Mouse (Mus musculus) embryo, embryonic 11.5 days (tissue): Measurements from ENCODE around the gene Slc24a2.

Source experiments
- DNase-seq: peaks from one replicate; pipeline ENCODE4 v3.0.0-alpha.2; 2012; ENCODE audit warnings: low read depth, low spot score

Gene Slc24a2

GRCm38 (mm10) chr4:87119758-87120157, 110.5 kb downstream of the Slc24a2 start:
- DNase-seq, result no peak

DNA sequence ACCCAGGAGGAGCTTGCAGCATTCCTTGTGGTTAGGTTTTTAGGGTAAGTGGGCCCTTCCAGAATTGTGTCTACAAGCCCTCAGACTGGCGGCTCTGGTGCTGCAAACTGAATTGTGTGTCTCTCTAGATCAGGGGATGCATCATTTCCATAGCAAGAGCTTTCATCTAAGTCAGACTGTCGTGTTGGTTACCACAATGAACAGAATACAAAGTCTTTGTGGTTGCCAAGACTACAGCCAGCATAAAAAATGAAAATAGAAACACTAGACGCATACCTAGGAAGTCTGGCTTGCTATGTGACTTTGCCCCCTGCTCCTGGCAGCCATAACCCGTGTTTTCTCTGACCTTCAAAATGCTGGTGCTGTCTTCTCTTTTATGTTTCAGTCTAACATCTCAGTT, 114.6 kb downstream of the Slc24a2 start:
- DNase-seq, result no peak

- DNase-seq, result no peak
These were observed 120.8 kb downstream of the Slc24a2 start for GRCm38 (mm10) chr4:87109331-87110059.

- no peak for DNase-seq
These were observed 129.3 kb downstream of the Slc24a2 start for GRCm38 (mm10) chr4:87100936-87101335.

- DNase-seq, result no peak
These were observed 134.1 kb downstream of the Slc24a2 start for GRCm38 (mm10) chr4:87096186-87096585.

DNA sequence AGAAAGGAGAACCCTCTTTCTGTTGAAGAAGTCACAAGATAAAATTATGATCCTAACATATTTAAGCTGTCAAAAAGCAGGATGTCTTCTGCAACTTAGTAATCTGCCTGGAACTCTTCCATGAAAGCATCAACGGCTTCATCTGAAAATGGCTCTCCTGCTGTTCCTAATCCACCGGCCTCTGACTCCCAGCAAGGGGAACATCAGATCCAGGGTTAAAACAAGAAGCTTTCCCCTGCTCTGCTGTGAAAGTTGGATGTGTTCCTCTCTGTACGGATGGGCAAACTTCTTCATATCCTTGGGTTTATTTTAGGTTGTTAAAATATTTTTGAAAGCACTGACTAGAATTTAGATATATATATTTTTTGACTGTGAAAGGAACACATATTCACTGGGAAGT, 136.7 kb downstream of the Slc24a2 start:
- DNase-seq, result no peak

- DNase-seq, result no peak
These were observed 139.4 kb downstream of the Slc24a2 start for GRCm38 (mm10) chr4:87090841-87091240.

DNA sequence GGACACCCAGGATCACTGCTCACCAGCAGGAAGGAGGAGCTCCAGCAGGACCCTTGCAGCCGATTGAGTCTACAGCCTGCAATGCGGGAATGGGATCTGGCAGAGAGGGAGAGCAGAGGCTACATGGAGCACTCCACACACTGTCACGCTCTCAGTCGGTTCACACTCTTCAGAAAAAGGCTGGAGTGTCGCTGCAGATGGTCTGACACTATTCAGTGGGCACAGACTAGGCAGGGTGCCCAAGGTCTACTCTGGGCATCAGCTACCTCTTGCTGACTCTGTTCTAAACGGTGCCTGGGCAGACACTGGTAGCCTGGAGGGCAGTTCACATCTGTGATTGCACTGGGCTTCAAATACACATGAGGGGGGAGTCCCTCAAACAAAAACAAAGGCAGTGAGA, 141.6 kb downstream of the Slc24a2 start:
- no peak for DNase-seq

DNA sequence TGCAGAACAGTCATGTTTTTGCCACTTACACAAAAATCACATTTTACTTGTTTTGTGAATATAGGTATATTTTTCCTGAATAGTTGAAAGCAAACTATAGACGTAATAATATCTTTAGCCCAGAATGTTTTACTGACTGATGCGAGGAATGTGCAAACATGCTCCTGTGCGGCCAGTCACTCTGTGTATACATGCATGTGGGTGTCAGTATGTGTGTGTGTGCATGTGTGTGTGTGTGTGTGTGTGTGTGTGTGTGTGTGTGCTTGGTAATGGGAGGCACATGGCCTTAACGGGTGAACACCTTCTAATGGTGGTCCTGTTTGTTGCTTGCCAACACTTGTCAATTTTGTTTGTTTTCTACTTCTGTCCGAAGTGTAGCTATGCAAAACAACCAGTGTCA, 142.7 kb downstream of the Slc24a2 start:
- DNase-seq, result no peak

- no peak for DNase-seq
These were observed 143.2 kb downstream of the Slc24a2 start for GRCm38 (mm10) chr4:87086933-87087577.

DNA sequence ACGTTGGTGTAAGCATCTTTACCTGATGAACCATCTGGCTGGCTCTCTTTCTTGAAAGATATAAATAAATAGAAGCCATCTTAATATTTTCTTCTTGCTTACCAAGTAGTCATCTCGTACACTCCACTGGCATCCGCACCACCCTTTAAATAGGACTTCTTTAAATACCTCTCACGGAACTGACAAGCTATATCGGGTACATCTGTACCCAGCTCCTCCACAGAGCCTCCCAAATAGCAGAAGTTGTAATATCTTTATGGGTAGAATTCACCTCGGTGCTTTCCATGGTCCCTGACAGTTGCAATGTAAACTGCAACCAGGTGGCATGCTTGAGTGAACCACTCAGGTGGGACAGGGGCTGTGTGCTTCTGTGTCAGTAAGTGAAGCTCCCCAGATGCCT, 149.0 kb downstream of the Slc24a2 start:
- DNase-seq, result no peak

DNA sequence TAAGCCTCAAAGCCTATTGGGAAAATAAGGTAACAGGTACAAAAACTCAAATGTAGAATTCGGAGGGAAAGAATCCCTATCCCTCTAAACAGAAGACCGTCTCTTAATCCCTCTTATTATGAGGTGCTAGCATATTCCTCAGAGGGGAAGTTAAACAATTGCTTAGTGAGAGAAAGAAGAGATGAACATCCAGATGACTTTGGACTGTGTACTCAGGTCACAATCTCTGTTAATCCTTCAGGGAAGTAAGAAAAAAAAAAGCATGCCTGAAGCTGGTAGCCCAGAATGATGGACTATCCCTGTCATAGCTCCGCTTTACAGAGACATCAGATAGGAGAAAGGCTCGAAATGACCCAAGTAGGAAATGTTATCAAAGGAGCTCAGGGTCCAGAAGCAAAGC, 151.0 kb downstream of the Slc24a2 start:
- DNase-seq, result no peak

GRCm38 (mm10) chr4:87078726-87079125, 151.6 kb downstream of the Slc24a2 start:
- DNase-seq, result no peak

DNA sequence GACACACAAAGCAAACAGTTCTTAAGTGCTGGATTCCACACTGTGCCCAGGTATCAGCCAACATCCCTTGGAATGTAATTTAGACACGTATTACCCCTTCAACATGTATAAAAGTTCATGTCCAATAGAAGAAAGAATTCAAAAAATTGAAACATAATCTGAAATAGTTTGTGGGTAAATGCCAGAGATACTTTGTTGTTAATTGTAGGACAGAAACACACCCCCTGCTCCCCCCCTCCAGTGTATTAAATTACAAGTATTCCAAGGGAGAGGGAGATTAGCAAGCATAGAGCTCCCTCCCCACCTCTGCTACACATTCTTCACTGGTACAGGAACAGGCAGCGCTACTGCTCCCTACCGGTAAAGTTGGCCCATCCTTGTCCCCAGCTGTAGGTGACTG, 154.5 kb downstream of the Slc24a2 start:
- no peak for DNase-seq

DNA sequence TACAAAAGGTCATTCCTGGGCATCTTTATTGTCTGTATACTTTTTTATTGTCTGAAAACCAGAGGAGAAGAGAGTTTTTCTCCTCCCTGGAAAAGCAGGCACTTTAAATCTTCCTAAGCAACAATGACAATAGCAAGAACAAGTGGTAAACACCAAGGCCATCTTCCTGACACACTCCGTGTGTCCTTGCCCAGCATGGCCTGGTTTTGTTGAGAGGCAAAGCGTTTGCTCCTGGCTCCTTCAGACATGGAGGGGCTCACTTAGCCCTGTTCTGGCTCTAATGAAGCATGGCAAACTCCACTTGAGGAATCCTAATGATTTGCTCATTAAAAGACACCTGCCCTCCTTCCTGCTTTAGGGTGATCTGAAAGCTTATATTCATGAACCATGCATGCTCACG, 162.2 kb downstream of the Slc24a2 start:
- no peak for DNase-seq

GRCm38 (mm10) chr4:87065227-87065626, 165.1 kb downstream of the Slc24a2 start:
- DNase-seq, result no peak

DNA sequence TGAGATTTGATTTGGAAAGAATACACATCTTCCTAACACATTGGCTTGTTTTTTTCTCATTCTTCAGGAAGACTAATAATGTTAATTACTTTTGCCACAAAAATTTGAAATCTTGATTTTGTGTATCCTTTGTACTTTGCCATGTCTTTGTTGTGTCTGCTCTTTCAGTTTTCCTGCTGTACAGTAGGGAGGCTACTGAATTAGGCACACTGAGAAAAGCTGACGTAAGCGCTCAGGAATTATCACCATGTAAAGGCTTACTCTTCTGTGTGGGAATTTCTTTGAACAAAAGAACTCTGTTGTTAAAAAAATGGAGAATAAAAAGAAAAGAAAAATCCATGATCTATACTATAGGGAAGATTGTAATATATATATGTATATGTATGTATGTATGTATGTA, 165.7 kb downstream of the Slc24a2 start:
- DNase-seq, result no peak

DNA sequence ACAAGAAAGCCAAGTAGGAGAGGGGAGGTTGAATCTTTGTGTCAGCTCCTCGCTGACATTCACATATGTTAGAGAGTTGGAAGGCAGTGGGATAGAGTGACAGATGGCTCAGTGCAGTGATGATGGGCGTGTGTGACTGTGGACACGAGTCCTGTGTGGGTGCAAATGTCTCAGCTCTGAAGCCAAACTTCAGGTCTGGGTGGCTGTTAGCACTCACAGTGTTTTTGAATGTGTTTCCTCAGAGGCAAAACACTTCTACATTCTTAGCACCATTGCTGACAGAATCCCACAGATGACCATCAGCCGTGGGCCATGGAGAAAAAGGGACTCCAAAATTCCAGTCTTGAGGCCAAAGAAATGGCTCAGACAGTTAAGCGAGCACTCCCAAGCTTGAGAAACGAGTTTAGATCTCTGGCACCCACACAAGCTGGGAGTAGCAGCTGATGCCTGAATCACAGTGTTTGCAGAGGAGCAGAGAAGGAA, 167.5 kb downstream of the Slc24a2 start:
- no peak for DNase-seq

GRCm38 (mm10) chr4:87061696-87062095, 168.6 kb downstream of the Slc24a2 start:
- no peak for DNase-seq

- no peak for DNase-seq
These were observed 172.7 kb downstream of the Slc24a2 start for GRCm38 (mm10) chr4:87057572-87057971.

- DNase-seq, result no peak
These were observed 174.5 kb downstream of the Slc24a2 start for GRCm38 (mm10) chr4:87055768-87056167.

DNA sequence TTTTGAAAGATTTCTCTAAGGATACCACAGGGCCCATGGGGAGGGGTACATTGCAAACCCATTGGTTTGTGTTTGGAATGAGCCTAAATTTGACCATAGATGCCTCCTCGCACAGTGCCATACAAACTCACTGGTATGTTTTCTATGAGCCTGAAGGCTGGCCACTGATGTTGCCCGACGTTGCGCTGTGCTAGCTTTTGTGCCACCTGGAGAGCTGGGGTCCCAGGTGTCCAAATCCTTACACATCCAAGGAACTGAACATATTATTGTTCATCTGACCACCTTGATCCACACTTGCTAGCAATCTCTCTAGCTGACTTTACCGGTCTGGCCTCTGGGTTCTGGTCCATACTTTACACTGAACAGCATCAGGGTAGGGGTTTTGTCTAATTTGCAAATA, 177.4 kb downstream of the Slc24a2 start:
- DNase-seq, result no peak

- DNase-seq, result no peak
These were observed 181.2 kb downstream of the Slc24a2 start for GRCm38 (mm10) chr4:87049061-87049460.
